Mouse (Mus musculus): Measurements from ENCODE around the gene Cnnm1. TPM values are rescaled to one million over a fixed set of nuclear protein-coding genes. Genes with fewer than 3 reads are reported as not detected.

Gene Cnnm1
- polyA plus RNA-seq, 1 experiment from 2014 or later = 0.34 TPM

DNA sequence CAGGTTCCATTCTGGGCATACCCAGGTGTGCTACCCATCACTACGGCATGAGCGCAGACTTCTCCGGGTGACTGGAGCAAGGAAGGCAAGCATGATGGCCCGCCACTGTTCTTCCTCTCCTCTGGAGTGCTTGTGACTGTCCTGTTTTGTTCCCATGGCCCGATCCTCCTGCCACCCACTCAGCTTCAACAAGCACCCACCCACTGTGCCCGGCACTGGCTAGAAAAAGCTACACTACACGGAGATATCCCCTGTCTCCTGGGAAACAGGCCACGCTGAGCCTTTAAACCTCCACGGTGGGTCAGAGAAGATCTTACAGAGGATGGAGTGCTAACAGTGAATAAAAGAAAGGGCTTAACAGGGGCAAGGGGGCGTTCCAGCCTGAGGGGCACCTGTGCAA is 79.0 kb downstream of the Cnnm1 start:
- 84% methylated on average over 10 of the region's 10 CpGs for WGBS
- Histone ChIP-seq H3K27me3 (ENCODE audit: insufficient read depth, poor library complexity, severe bottlenecking) (no peaks in the 10 kb centered on the region), H3K27ac (no peak overlapping the region), H3K4me1 (replicated peaks) (peaks cover 43% of the 10 kb centered on the region), H3K9me3 (no peaks in the 10 kb centered on the region), H3K4me3 (no peak overlapping the region), H3K36me3 (peaks cover 18% of the 10 kb centered on the region)
- DNase-seq (ENCODE audit: low spot score) = no peak

DNA sequence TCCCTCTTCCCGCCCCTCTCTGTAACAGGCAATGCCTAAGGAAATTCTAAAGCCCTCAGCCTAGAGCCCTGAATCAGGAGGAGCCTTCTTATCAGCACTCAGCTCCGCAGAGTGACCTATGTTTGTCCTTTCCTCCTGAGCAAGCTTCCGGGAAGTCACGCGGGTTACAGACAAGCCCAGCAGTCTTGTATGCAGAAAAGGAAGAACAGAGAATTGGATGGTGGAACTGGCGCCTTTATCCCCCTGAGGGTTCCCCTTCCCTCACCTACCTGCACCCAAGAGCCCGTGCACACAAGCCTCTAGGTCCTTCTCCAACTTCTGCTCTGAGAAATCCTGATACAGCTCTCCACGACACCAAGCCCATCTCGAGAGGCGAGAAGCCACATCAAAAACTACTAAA is 80.2 kb downstream of the Cnnm1 start:
- peaks cover 52% of the 10 kb centered on the region for H3K4me1 ChIP-seq (replicated peaks)
- H3K9me3 ChIP-seq = no peaks in the 10 kb centered on the region
- H3K27me3 ChIP-seq (ENCODE audit: insufficient read depth, poor library complexity, severe bottlenecking) = no peaks in the 10 kb centered on the region
- WGBS = 74% methylated on average over 9 of the region's 10 CpGs
- no peak for DNase-seq (ENCODE audit: low spot score)
- no peak overlapping the region for H3K4me3 ChIP-seq
- H3K36me3 ChIP-seq = peaks cover 6% of the 10 kb centered on the region
- H3K27ac ChIP-seq = no peak overlapping the region

DNA sequence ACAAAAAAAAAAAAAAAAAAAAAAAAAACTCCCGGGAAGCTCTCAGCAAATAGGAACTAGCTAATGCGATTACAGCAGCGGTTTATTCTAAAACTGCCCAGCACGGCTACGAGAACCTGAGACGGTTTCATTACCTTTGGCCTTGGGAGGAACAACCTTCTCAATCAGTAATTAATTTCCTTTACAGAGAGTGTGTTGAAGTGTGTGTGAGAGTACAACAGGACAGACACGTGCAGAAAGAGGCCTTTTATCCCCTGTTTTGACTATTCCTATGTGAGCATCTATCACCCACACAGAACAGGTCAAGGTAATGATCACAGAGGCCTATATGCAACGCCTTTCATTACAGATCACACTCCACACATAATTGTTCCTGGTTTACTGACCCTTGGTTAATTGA is 81.1 kb downstream of the Cnnm1 start:
- Histone ChIP-seq H3K9me3 (no peaks in the 10 kb centered on the region), H3K27me3 (ENCODE audit: insufficient read depth, poor library complexity, severe bottlenecking) (peaks cover 2% of the 10 kb centered on the region; the same call in 1 of the 2 replicates), H3K4me1 (replicated peaks) (peaks cover 54% of the 10 kb centered on the region), H3K4me3 (no peak overlapping the region), H3K27ac (no peak overlapping the region), H3K36me3 (no peaks in the 10 kb centered on the region)
- 55% methylated on average over 8 of the region's 8 CpGs for WGBS
- no peak for DNase-seq (ENCODE audit: low spot score)

DNA sequence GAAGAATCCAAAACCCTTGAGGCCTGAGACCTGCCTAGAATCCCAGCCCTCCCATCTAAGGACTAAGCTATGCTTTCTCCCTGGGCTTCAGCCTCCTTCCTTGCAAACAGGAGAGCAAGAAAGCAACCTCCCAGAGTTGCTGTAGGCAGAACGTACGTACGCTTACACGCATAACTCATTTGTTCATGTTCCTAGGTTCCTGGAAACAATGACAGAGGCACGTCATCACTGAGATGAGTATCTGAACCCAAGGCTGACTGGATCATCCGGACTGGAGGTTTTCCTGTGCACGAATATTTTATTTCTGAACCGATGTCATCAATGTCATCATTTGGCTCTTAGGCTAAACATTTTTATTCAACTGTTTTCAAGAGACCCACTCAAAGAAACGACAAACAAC is 81.8 kb downstream of the Cnnm1 start:
- Histone ChIP-seq H3K27ac (no peak overlapping the region), H3K9me3 (no peaks in the 10 kb centered on the region), H3K27me3 (ENCODE audit: insufficient read depth, poor library complexity, severe bottlenecking) (peaks cover 7% of the 10 kb centered on the region; the same call in 1 of the 2 replicates), H3K36me3 (no peaks in the 10 kb centered on the region), H3K4me3 (no peak overlapping the region), H3K4me1 (replicated peaks) (peaks cover 54% of the 10 kb centered on the region)
- 88% methylated on average over 9 of the region's 9 CpGs for WGBS
- DNase-seq (ENCODE audit: low spot score) = no peak

DNA sequence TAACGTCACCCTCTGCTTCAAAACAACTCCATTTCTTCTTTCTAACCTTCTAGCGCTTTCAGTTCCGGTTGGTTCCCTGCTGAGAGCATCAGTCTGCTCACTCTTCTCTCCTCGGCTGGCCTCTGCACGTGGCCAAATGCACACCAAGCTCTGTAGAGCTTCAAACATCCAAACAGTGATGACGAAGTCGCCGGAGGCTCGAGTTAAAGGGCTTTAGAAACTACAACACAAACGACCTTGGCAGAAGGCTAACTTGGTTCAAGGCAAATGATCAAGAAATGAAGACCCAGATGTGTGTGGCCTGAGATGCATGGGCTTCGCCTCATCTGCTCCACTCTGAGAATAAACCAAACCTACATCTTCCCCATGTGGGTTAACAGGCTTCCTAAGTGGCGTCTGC is 83.3 kb downstream of the Cnnm1 start:
- Histone ChIP-seq H3K27me3 (ENCODE audit: insufficient read depth, poor library complexity, severe bottlenecking) (peaks cover 13% of the 10 kb centered on the region), H3K4me1 (replicated peaks) (peaks cover 54% of the 10 kb centered on the region), H3K4me3 (peak overlapping the region; percentile 74), H3K27ac (peak overlapping the region; percentile 90; the same call in 1 of the 2 replicates), H3K36me3 (no peaks in the 10 kb centered on the region), H3K9me3 (no peaks in the 10 kb centered on the region)
- 11% methylated on average over 12 of the region's 12 CpGs for WGBS
- DNase-seq (ENCODE audit: low spot score) = peak; percentile 20

DNA sequence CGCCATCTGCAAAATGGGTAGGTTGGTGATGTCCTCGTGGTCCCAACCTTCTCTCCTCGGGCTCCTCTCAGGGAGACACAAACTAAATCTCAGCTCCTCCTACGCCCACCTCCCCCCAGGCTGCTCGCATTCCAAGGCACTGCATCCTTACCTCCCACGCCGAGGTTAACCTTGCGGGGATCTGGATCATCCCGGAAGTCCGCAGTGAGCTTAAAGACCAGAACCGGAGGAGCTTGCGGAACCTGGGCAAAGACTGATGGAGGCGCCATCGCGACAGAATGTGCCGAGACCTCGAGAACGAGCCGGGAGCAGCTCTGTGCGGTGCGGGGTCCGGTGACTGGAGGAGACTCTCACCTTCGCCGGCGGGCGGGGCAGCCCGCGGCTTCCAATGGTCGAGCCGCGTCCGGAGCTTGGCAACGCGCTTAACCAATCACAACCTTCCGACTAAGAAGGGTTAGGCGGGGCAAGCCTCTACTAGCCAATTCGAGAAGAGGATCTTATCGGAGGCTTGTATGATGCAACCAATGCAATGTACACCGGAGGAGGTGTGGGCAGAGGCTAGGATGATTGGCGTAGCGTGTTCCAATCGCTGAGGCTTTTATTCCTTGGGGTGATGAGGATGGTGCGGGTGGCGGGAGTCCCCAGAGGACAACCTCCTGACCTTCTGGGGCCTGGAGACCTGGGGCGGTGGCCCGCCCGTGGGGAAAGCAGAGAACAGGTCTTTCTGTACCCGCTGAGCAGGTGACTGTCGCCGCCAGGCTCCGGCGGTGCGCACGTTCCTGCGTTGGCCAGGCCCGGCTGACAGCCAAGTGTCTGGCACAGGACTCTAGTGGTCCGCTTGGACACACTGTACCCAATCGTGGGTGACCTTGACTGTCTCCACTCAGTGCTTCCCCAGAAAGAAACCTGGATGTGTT is 84.2 kb downstream of the Cnnm1 start, which contains the start of gene Got1:
Gene Got1 (minus strand): TSS at position 419 of the 917 bp plus-strand sequence.
- H3K4me1 ChIP-seq (replicated peaks) = peaks cover 51% of the 10 kb centered on the region
- under 1% methylated on average over 58 of the region's 58 CpGs for whole genome bisulfite sequencing
- no peaks in the 10 kb centered on the region for H3K36me3 ChIP-seq
- peak; percentile 95 for DNase-seq (ENCODE audit: low spot score)
- peaks cover 13% of the 10 kb centered on the region for H3K27me3 ChIP-seq (ENCODE audit: insufficient read depth, poor library complexity, severe bottlenecking)
- peak within 1 kb of the TSS; percentile 74 for H3K4me3 ChIP-seq
- peak within 1 kb of the TSS; percentile 90 for H3K27ac ChIP-seq
- H3K9me3 ChIP-seq = no peaks in the 10 kb centered on the region

DNA sequence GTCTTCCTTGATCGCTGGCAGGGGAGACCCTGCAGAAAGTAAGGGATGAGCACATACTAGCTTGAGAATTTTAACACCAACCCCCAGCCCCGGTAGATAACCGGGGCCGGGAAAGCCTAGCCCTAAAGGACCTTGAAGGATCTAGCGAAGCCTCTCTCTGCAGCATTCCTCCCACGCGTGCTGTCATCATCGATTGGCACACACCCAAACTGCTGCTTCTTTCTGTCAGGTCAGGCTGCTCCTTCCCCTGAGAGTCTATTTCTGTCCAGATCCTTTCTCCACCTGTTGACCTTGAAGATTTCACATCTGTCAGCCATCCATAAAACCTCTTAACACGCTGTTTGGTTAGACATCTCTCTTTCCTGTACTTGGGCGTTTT is 84.9 kb downstream of the Cnnm1 start:
- H3K27ac ChIP-seq = peak overlapping the region; percentile 90
- peaks cover 53% of the 10 kb centered on the region for H3K4me1 ChIP-seq (replicated peaks)
- H3K36me3 ChIP-seq = no peaks in the 10 kb centered on the region
- peaks cover 13% of the 10 kb centered on the region for H3K27me3 ChIP-seq (ENCODE audit: insufficient read depth, poor library complexity, severe bottlenecking)
- 28% methylated on average over 10 of the region's 10 CpGs for WGBS
- H3K9me3 ChIP-seq = no peaks in the 10 kb centered on the region
- no peak for DNase-seq (ENCODE audit: low spot score)
- peak overlapping the region; percentile 74 for H3K4me3 ChIP-seq

DNA sequence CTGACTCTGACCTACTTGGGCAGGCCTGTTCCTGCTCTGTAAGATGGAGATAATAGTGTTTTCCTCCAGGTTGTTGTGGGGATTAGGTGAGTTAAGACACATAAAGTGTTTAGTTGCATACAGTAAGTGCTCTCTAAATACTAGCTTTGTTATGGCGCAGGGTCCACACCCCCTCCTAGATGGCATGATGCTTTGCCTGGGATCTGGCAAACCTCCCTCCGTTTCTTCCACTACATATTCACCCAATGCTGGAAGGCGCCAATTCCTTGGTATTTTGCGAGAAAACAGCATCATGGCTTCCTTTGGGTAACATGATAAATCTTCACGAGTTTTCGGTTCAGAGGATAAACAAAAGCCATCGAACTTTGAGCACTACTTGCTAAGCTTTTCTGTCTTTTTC is 85.3 kb downstream of the Cnnm1 start:
- H3K27ac ChIP-seq = no peak overlapping the region
- H3K9me3 ChIP-seq = no peaks in the 10 kb centered on the region
- H3K4me1 ChIP-seq (replicated peaks) = peaks cover 50% of the 10 kb centered on the region
- DNase-seq (ENCODE audit: low spot score) = no peak
- H3K27me3 ChIP-seq (ENCODE audit: insufficient read depth, poor library complexity, severe bottlenecking) = peaks cover 13% of the 10 kb centered on the region
- peak overlapping the region; percentile 74 for H3K4me3 ChIP-seq
- 90% methylated on average over 7 of the region's 7 CpGs for WGBS
- H3K36me3 ChIP-seq = no peaks in the 10 kb centered on the region

DNA sequence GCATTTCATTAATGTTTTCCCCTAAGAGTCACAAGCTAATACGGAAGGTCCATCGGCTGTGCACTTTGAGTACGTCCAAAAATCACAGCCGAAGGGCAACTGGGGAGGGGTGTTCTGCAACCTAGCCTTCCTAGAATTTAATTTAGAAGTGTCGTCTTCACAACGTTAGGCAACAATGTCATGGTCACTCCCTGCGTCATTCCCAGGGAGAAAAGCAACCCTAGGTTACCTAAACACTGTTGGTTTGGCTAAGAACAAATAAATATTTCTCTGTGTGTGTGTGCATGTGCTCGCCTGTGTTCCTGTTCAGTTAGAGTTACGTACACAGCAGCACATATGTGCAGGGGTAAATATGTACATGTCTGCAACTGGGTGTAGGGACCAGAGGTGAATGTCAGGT is 85.8 kb downstream of the Cnnm1 start:
- peaks cover 49% of the 10 kb centered on the region for H3K4me1 ChIP-seq (replicated peaks)
- H3K36me3 ChIP-seq = no peaks in the 10 kb centered on the region
- no peak for DNase-seq (ENCODE audit: low spot score)
- no peak overlapping the region for H3K4me3 ChIP-seq
- H3K27me3 ChIP-seq (ENCODE audit: insufficient read depth, poor library complexity, severe bottlenecking) = peaks cover 13% of the 10 kb centered on the region
- 90% methylated on average over 9 of the region's 9 CpGs for WGBS
- H3K27ac ChIP-seq = no peak overlapping the region
- no peaks in the 10 kb centered on the region for H3K9me3 ChIP-seq

DNA sequence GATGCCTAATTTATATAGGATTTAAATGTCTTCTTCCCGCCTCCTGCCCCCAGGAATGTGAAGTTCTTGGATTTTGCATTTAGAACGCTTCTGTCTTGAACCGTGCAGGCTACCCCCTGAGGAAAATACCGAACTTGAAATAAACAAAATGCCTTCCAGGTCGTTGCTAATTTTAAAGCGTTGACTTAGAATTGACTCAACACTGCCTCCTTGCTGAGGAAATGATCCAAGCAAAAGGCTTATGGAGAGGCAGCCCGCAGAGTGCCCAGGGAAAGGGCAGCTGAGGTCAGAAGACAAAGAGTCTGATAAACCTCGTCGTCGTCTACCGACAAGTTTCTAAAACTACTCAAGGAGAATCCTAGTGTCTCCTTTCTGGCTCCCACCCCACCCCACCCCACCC is 86.9 kb downstream of the Cnnm1 start:
- Histone ChIP-seq H3K36me3 (no peaks in the 10 kb centered on the region), H3K27ac (no peak overlapping the region), H3K27me3 (ENCODE audit: insufficient read depth, poor library complexity, severe bottlenecking) (peaks cover 13% of the 10 kb centered on the region), H3K4me1 (replicated peaks) (peaks cover 38% of the 10 kb centered on the region), H3K9me3 (no peaks in the 10 kb centered on the region), H3K4me3 (no peak overlapping the region)
- 14% methylated on average over 11 of the region's 11 CpGs for WGBS
- no peak for DNase-seq (ENCODE audit: low spot score)

DNA sequence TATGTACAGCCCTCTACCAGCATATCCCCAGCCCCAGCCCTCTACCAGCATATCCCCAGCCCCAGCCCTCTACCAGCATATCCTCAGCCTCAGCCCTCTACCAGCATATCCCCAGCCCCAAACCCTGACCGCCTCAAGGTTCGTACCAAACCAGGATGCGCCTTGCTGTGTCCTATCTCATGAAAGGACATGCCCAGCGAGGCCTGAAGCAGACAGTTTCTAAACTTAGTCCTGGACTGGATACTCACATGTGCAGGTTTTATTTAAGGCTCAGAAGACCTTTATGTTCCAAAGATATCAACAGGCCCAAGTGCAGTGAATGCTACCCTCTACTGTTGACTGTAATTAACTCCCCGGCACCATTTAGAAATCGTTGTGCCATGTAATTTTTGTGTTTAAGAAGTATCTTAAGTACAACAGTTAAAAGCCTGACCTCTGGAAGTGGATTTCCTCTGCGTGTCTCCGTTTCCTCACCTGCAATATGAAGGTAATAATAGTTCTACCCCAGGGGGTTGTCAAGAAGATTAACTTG is 87.9 kb downstream of the Cnnm1 start:
- Histone ChIP-seq H3K9me3 (no peaks in the 10 kb centered on the region), H3K4me1 (replicated peaks) (peaks cover 29% of the 10 kb centered on the region), H3K36me3 (no peaks in the 10 kb centered on the region), H3K4me3 (no peak overlapping the region), H3K27ac (no peak overlapping the region), H3K27me3 (ENCODE audit: insufficient read depth, poor library complexity, severe bottlenecking) (peaks cover 13% of the 10 kb centered on the region)
- no peak for DNase-seq (ENCODE audit: low spot score)
- WGBS = 85% methylated on average over 8 of the region's 8 CpGs

DNA sequence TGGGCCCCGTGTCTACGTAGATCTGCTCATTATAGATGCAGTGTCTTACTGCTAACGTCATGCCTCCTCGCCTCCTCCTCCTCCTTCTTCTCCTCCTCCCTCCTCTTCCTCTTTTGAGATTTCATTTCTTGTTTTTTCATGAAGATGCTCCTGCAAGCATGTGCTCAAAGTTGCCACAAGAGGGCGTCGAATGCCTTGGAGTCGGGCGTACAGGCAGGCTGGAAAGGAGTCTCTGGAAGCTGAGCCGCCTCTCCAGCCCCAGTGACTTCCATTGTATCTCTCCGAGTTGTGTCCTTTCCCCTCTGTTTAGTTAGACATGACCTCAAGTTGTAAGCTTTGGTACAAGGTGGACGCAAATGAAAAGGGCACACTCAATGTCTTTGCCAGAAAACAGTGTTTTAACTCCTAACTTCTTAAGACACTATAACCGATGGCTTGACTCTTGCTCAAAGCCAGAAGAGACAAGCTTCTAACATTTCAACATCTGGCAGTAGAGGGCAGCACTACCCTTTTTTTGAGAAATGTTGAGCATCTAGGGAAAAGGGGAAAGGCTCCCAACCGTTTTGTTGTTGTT is 90.0 kb downstream of the Cnnm1 start:
- Histone ChIP-seq H3K36me3 (no peaks in the 10 kb centered on the region), H3K4me3 (peak overlapping the region; percentile 32), H3K27ac (no peak overlapping the region), H3K9me3 (no peaks in the 10 kb centered on the region), H3K27me3 (ENCODE audit: insufficient read depth, poor library complexity, severe bottlenecking) (peaks cover 13% of the 10 kb centered on the region), H3K4me1 (replicated peaks) (peaks cover 10% of the 10 kb centered on the region)
- WGBS = 2% methylated on average over 13 of the region's 13 CpGs
- peak; percentile 86 for DNase-seq (ENCODE audit: low spot score)

DNA sequence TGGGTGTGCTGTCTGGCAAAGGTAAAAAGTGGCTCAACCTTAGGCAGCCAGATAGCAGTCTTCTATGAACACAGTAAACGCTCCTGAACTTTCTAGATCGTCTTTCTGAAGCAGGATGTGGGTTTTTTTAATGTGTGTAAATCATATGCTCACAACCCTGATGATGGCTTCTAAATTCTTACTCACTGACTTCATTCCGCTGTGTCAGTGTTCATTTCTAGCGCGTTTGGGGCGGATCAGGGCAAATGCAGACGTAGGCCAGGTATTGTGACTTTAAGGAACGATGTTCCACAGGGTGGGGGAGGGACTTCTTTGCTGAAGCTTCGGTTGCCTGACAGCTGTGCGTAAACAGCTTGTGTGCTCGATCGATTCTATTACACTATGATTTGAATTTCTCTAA is 90.7 kb downstream of the Cnnm1 start:
- no peak for DNase-seq (ENCODE audit: low spot score)
- no peak overlapping the region for H3K4me3 ChIP-seq
- H3K4me1 ChIP-seq (replicated peaks) = peaks cover 7% of the 10 kb centered on the region; the same call in 1 of the 2 replicates
- no peaks in the 10 kb centered on the region for H3K9me3 ChIP-seq
- WGBS = 35% methylated on average over 12 of the region's 12 CpGs
- peaks cover 13% of the 10 kb centered on the region for H3K27me3 ChIP-seq (ENCODE audit: insufficient read depth, poor library complexity, severe bottlenecking)
- H3K27ac ChIP-seq = no peak overlapping the region
- H3K36me3 ChIP-seq = no peaks in the 10 kb centered on the region
